Mouse (Mus musculus) neural tube, embryonic 14.5 days (tissue): Measurements from ENCODE around the gene Trim80. TPM values are rescaled to one million over a fixed set of nuclear protein-coding genes. Genes with fewer than 3 reads are reported as not detected.

Experiments used
- ATAC-seq: fragments of 200-750 bp; cut with Nextera tagmentation; 2 replicates; pipeline ENCODE4 v1.8.0; 2017; ENCODE audit warnings: low read depth, mild to moderate bottlenecking, moderate TSS enrichment, moderate library complexity
- H3K27ac ChIP-seq: fragments of 300-500 bp; sonication (generic); 2 replicates; pipeline ENCODE4 v1.5.1; 2014; ENCODE audit warnings: low read depth, mild to moderate bottlenecking, control low read depth, low read length, moderate library complexity, mixed read lengths
- H3K27me3 ChIP-seq: fragments of 300-500 bp; sonication (generic); 2 replicates; pipeline ENCODE4 v1.6.1; 2014; ENCODE audit warnings: low read length; ENCODE audit not compliant: control insufficient read depth, insufficient read depth
- H3K36me3 ChIP-seq: fragments of 300-500 bp; sonication (generic); 2 replicates; pipeline ENCODE4 v1.6.1; 2014; ENCODE audit warnings: low read length, mixed read lengths; ENCODE audit not compliant: control insufficient read depth, insufficient read depth
- H3K4me1 ChIP-seq: fragments of 300-500 bp; sonication (generic); 2 replicates; pipeline ENCODE4 v1.6.1; 2014; ENCODE audit warnings: low read length; ENCODE audit not compliant: control insufficient read depth, insufficient read depth
- H3K4me2 ChIP-seq: fragments of 300-500 bp; sonication (generic); 2 replicates; pipeline ENCODE4 v1.6.1; 2014; ENCODE audit warnings: mild to moderate bottlenecking, low read depth, low read length, control low read depth
- H3K4me3 ChIP-seq: fragments of 300-500 bp; sonication (generic); 2 replicates; pipeline ENCODE4 v1.5.1; 2014; ENCODE audit warnings: low read depth, low read length, control low read depth, mixed read lengths
- H3K9ac ChIP-seq: fragments of 300-500 bp; sonication (generic); replicated peaks from 2 replicates; pipeline ENCODE4 v1.6.1; 2014; ENCODE audit warnings: low read depth, mild to moderate bottlenecking, control low read depth, low read length, mixed read lengths
- H3K9me3 ChIP-seq: fragments of 300-500 bp; sonication (generic); 2 replicates; pipeline ENCODE4 v1.6.1; 2016; ENCODE audit warnings: low read length; ENCODE audit not compliant: control insufficient read depth
- WGBS: fragments of 180-500 bp; shearing (Covaris S2); extraction: QIAGEN DNeasy Blood & Tissue Kit; methylation state at CpG from one replicate; pipeline ENCODE4 v1.1.7; 2014; 5-methylcytosine and 5-hydroxymethylcytosine counted together
- polyA plus RNA-seq: library from polyadenylated mRNA; unstranded; fragments of >200 nt; fragmentation: Nextera tagmentation; extraction: Ambion mirVana; gene quantifications from 2 replicates; pipeline ENCODE4 v1.2.1, GENCODE M21; 2014

Trim80 gene
- polyA plus RNA-seq, 1 experiment from 2014 or later, result not detected

DNA sequence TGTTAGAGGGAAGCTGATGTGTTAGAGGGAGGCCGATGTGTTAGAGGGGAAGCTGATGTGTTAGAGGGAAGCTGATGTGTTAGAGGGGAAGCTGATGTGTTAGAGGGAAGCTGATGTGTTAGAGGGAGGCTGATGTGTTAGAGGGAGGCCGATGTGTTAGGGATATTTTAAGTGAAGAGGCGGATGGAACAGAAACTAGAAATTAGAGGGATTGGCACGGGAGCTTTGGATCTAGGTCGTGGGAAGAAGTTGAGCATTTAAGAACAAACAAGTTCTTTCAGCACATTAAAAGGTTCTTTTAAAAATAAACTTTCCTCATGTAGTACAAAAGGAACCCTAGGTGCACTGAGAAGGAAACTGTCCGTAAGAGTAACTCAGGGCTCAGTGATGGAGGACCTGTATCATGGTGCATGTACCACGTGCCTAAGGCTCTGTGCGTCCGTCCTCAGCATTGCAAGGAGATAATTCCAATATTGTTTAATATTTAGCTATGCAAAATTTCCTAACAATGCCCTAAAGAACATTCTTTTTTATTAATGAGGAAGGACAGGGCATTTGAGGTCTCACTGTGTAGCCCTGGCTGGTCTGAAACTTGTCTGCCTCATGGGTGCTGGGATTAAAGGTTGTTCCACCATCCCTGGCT is 38.1 kb downstream of the Trim80 start:
- Histone ChIP-seq H3K9me3 (no peaks in the 10 kb centered on the region), H3K4me1 (peaks cover 17% of the 10 kb centered on the region)
- WGBS, result 86% methylated on average over 9 of the region's 9 CpGs

DNA sequence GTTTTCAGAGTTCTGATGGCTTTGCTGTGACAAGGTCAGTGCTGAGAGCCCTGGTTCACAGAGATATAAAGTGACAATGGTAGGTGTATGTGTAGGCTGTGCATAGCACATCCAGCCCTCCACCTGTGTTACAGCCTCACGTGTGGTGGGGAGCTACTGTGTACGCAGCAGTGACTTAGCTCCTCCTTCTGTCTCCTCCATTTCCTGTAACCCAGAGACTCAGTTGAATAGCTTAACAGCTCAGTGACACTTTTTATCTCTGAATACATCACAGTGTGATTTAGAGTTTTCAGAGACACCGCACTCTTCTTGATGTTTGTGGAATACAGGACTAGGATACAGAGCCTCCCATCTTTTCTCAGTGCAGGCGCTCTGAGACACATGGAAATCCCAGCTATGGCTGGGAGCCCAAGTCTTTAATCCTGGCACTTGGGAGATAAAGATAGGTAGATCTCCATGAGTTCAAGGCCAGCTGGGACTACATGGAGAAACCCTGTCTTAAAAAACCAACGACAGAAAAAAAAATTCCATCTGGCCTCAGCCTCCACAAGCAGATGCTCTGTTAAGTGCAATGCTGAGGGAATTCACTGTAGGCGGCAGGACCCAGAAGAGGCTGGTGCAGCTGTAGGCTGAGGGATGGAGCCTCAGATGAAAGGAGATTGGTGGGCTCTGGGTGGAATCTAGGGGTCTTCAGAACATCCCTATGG is 41.4 kb downstream of the Trim80 start:
- Histone ChIP-seq H3K27me3 (no peaks in the 10 kb centered on the region), H3K9ac (no peak overlapping the region), H3K4me3 (no peak overlapping the region), H3K4me2 (no peak overlapping the region), H3K27ac (no peak overlapping the region), H3K4me1 (peaks cover 2% of the 10 kb centered on the region), H3K9me3 (no peaks in the 10 kb centered on the region), H3K36me3 (no peaks in the 10 kb centered on the region)
- WGBS, result 89% methylated on average over 6 of the region's 6 CpGs
- ATAC-seq, result no peak

More for the DNA sequence above, 38.1 kb downstream of the Trim80 start:
- ATAC-seq, result no peak
- Histone ChIP-seq H3K9ac (no peak overlapping the region), H3K4me2 (no peak overlapping the region), H3K27ac (no peak overlapping the region), H3K36me3 (no peaks in the 10 kb centered on the region), H3K27me3 (no peaks in the 10 kb centered on the region), H3K4me3 (no peak overlapping the region)

DNA sequence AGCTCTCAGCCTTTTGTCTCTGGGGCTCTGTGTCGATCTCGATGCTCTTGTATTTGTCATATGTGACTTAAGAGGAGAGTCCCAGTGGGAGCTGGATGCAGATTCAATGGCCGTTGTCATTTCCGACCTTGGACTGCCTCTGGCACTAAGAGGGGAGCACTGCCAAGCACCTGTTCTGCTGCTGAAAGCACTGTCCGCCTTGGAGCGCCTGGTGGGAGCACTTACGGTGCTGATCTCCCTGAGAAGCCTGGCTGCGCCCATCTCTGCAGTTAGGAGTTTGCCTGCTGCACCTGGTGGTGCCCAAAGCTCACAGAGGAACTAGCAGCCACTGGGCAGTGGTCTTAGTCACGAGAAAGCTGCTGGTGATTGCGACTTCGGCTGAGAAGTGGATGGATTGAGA is 42.9 kb downstream of the Trim80 start:
- Histone ChIP-seq H3K27ac (no peak overlapping the region), H3K9ac (no peak overlapping the region)
- WGBS, result 64% methylated on average over 11 of the region's 11 CpGs

DNA sequence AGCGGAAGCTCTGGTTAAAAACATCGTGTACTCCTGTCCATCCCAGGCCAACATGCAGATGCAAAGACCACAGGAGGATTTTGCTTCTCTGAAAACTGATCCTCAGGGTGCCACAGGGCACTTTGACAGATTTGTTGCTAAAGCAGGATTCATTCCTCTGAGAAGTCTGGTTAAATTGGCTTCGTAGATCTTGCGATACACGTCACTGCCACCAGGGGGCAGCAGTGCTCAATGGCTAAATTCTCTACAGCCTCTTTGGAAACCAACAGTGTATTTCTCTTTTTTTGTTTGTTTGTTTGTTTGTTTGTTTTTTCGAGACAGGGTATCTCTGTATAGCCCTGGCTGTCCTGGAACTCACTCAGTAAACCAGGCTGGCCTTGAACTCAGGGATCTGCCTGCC is 43.4 kb downstream of the Trim80 start:
- H3K9ac ChIP-seq, result no peak overlapping the region
- 17% methylated on average over 6 of the region's 6 CpGs for WGBS
- H3K4me3 ChIP-seq, result no peak overlapping the region
- H3K27me3 ChIP-seq, result no peaks in the 10 kb centered on the region
- no peaks in the 10 kb centered on the region for H3K9me3 ChIP-seq
- no peaks in the 10 kb centered on the region for H3K36me3 ChIP-seq
- H3K4me1 ChIP-seq, result no peaks in the 10 kb centered on the region
- ATAC-seq, result no peak
- no peak overlapping the region for H3K4me2 ChIP-seq
- no peak overlapping the region for H3K27ac ChIP-seq

More for the DNA sequence above, 42.9 kb downstream of the Trim80 start:
- Histone ChIP-seq H3K27me3 (no peaks in the 10 kb centered on the region), H3K36me3 (no peaks in the 10 kb centered on the region), H3K4me3 (no peak overlapping the region), H3K9me3 (no peaks in the 10 kb centered on the region), H3K4me1 (no peaks in the 10 kb centered on the region), H3K4me2 (no peak overlapping the region)
- no peak for ATAC-seq

DNA sequence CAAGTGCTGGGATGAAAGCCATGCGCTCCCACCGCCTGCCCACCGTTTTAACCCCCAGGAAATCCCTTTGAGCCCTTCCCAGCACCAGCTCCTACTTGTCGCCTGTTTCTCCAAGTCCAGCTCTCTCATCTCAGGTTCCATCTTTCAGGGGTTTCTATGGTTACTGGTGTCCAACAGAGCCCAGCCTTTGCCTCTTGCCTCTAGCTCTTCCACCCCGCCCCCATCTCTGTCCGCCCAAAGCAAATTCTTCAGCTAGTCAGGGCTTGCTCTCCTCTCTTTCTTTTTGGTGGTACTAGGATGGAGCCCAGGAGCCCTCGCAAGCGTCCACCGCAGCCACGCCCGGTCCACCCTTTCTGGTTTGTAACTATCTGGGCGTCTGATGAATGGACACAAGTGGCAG is 44.8 kb downstream of the Trim80 start:
- Histone ChIP-seq H3K4me1 (no peaks in the 10 kb centered on the region; the same call in 1 of the 2 replicates), H3K27ac (no peak overlapping the region), H3K36me3 (peaks cover 4% of the 10 kb centered on the region), H3K9ac (no peak overlapping the region), H3K4me3 (no peak overlapping the region), H3K9me3 (no peaks in the 10 kb centered on the region), H3K27me3 (no peaks in the 10 kb centered on the region), H3K4me2 (no peak overlapping the region)
- 63% methylated on average over 12 of the region's 12 CpGs for WGBS
- ATAC-seq, result no peak

- WGBS, result 87% methylated on average over 19 of the region's 19 CpGs
- Histone ChIP-seq H3K27me3 (no peaks in the 10 kb centered on the region), H3K36me3 (peaks cover 4% of the 10 kb centered on the region), H3K9me3 (no peaks in the 10 kb centered on the region), H3K27ac (no peak overlapping the region), H3K4me1 (peaks cover 11% of the 10 kb centered on the region; the same call in 1 of the 2 replicates), H3K4me3 (no peak overlapping the region), H3K4me2 (no peak overlapping the region), H3K9ac (no peak overlapping the region)
- ATAC-seq, result no peak
Observed at GRCm38 (mm10) chr11:115488551-115489104, 48.3 kb downstream of the Trim80 start.

- peaks cover 4% of the 10 kb centered on the region for H3K36me3 ChIP-seq
- WGBS, result 29% methylated on average over 25 of the region's 25 CpGs
- peak overlapping the region; percentile 67 for H3K9ac ChIP-seq
- peak overlapping the region; percentile 59 for H3K4me3 ChIP-seq
- no peaks in the 10 kb centered on the region for H3K9me3 ChIP-seq
- peak; percentile 52 for ATAC-seq
- peaks cover 11% of the 10 kb centered on the region; the same call in 1 of the 2 replicates for H3K4me1 ChIP-seq
- 0 out of 2 replicates have a peak overlapping the region, but pooled peaks have one; percentile 79 for H3K27ac ChIP-seq
- peak overlapping the region; percentile 63 for H3K4me2 ChIP-seq
- no peaks in the 10 kb centered on the region for H3K27me3 ChIP-seq
Observed at GRCm38 (mm10) chr11:115490441-115491355, 50.4 kb downstream of the Trim80 start.

- peak within 1 kb of the TSS; percentile 63 for H3K4me2 ChIP-seq
- WGBS, result under 1% methylated on average over 43 of the region's 43 CpGs
- ATAC-seq, result peak; percentile 88
Observed at GRCm38 (mm10) chr11:115491356-115492083, 51.2 kb downstream of the Trim80 start, which contains the start of gene Nt5c. Nt5c (minus strand) TSS chr11:115491862.

More at GRCm38 (mm10) chr11:115491356-115492083, 51.2 kb downstream of the Trim80 start, which contains the start of gene Nt5c:
- peaks cover 11% of the 10 kb centered on the region; the same call in 1 of the 2 replicates for H3K4me1 ChIP-seq
- peaks cover 4% of the 10 kb centered on the region for H3K36me3 ChIP-seq
- H3K9me3 ChIP-seq, result no peaks in the 10 kb centered on the region
- peak within 1 kb of the TSS; percentile 67 for H3K9ac ChIP-seq
- H3K27me3 ChIP-seq, result no peaks in the 10 kb centered on the region
- peak within 1 kb of the TSS; percentile 59 for H3K4me3 ChIP-seq
- H3K27ac ChIP-seq, result peak within 1 kb of the TSS; percentile 79
